Mouse (Mus musculus): ENCODE results near the gene Elovl4. TPM values are rescaled to one million over a fixed set of nuclear protein-coding genes. Genes with fewer than 3 reads are reported as not detected.

Elovl4 gene
- 16.5 and 20.0 TPM in 2 replicates for polyA plus RNA-seq (2015; fragmentation: Nextera tagmentation; extraction: Ambion mirVana)

DNA sequence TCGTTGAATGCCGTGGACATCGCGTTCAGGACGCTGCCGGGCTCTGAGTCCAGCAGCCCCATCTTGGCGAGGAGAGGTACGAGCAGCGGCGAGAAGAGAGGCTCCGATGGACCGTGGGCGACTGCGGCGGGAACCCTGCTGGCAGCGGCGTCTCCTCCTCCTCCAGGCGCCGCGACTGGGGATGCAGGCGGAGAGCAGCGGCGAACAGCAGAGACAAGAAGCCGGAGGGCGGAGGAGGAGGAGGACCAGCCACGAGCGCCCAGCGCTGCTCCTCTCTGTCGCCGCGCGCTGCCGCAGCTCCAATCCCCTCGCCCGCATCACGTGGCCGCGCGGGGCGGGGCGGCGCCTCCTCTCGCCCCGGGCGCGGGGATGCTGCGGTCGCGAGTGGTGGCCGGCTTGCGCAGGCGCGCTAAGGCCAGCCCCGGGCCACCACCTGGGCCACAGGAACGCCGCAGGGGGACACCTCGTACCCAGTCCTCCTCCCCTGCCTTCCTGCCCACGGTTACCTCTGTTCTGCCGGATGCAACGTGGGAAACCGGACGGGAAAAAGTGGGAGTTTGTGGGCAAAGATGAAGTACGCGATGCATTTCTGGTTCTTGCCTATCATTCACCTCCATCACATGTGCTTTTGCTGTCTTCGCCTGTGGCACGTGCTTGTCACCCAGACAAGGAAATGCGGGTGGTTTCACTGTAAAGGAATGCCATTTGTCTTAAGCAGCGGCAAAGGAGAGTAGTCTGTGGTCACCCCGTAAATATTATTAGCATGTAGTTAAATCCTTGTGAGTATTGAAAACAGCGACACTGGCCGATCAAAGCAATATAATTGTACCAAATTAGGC, at the start of gene Elovl4:
Elovl4 (minus strand) TSS at position 301 of the 839 bp plus-strand sequence.

GRCm38 (mm10) chr9:83833811-83834747, 28.0 kb upstream of the Elovl4 start, which contains the start of gene Ttk:
Gene Ttk (plus strand): TSS chr9:83834689.

Other genes starting within 250 kb of the Elovl4 start
- gene Ttk, start 28.4 kb upstream of the Elovl4 start, polyA plus RNA-seq (2015; fragmentation: Nextera tagmentation; extraction: Ambion mirVana): 3.7 and 6.3 TPM in 2 replicates
- 19.5 and 22.6 TPM in 2 replicates for gene Bckdhb, start 118.9 kb upstream of the Elovl4 start, polyA plus RNA-seq (2015; fragmentation: Nextera tagmentation; extraction: Ambion mirVana)

All from urinary bladder, postnatal 0 days (tissue).